Mouse (Mus musculus) heart, embryonic 14.5 days (tissue): ENCODE results near the gene Krtap12-1. TPM values are rescaled to one million over a fixed set of nuclear protein-coding genes. Genes with fewer than 3 reads are reported as not detected.
A peak's percentile ranks its signal among the peaks of the same experiment; 100 is the strongest.
"Not testable (repeated sequence)": the region's sequence is repeated elsewhere in the genome, so short reads cannot be mapped to it uniquely, and the experiment has no call there.

ENCODE experiments used
- ATAC-seq: fragments of 200-750 bp; cut with Nextera tagmentation; 2 replicates; pipeline ENCODE4 v1.8.0; 2017; ENCODE audit warnings: low read depth, moderate TSS enrichment; ENCODE audit not compliant: insufficient number of reproducible peaks, insufficient read depth, low FRiP score
- H3K27ac ChIP-seq, 2 experiments: fragments of 200-500 bp in 1 of 2; fragments of 300-500 bp in 1 of 2; sonication (generic) in 1 of 2; replicated peaks in 1 of 2; 2 replicates each; pipeline ENCODE4 v1.5.1; 2012 to 2014; ENCODE audit warnings: low read depth in 2 of 2, low read length in 2 of 2, control low read depth in 1 of 2, mild to moderate bottlenecking in 1 of 2, mixed read lengths in 1 of 2; ENCODE audit not compliant: control insufficient read depth in 1 of 2, insufficient read depth in 1 of 2
- H3K27me3 ChIP-seq: fragments of 300-500 bp; sonication (generic); 2 replicates; pipeline ENCODE4 v1.6.1; 2014; ENCODE audit warnings: mild to moderate bottlenecking, low read length, control low read depth; ENCODE audit not compliant: control insufficient read depth, insufficient read depth
- H3K36me3 ChIP-seq: fragments of 300-500 bp; sonication (generic); 2 replicates; pipeline ENCODE4 v1.6.1; 2014; ENCODE audit warnings: mild to moderate bottlenecking, control low read depth, low read length, mixed read lengths; ENCODE audit not compliant: control insufficient read depth, insufficient read depth
- H3K4me1 ChIP-seq, 2 experiments: fragments of 200-500 bp in 1 of 2; fragments of 300-500 bp in 1 of 2; sonication (generic) in 1 of 2; 2 replicates each; pipeline ENCODE4 v1.6.1; 2012 to 2014; ENCODE audit warnings: low read length in 2 of 2, control low read depth in 1 of 2, mixed read lengths in 1 of 2; ENCODE audit not compliant: control insufficient read depth in 2 of 2, insufficient read depth in 2 of 2
- H3K4me2 ChIP-seq: fragments of 300-500 bp; sonication (generic); 2 replicates; pipeline ENCODE4 v1.6.1; 2014; ENCODE audit warnings: mild to moderate bottlenecking, low read length
- H3K4me3 ChIP-seq, 2 experiments: fragments of 200-500 bp in 1 of 2; fragments of 300-500 bp in 1 of 2; sonication (generic) in 1 of 2; 2 replicates each; pipeline ENCODE4 v1.5.1; 2012 to 2014; ENCODE audit warnings: low read length in 2 of 2, mild to moderate bottlenecking in 2 of 2, control low read depth in 1 of 2, low read depth in 1 of 2, moderate library complexity in 1 of 2; ENCODE audit not compliant: control insufficient read depth in 1 of 2, insufficient read depth in 1 of 2
- H3K9ac ChIP-seq: fragments of 300-500 bp; sonication (generic); 2 replicates; pipeline ENCODE4 v1.6.1; 2014; ENCODE audit warnings: mild to moderate bottlenecking, low read length
- H3K9me3 ChIP-seq: fragments of 300-500 bp; sonication (generic); 2 replicates; pipeline ENCODE4 v1.6.1; 2016; ENCODE audit warnings: low read length, control low read depth; ENCODE audit not compliant: control insufficient read depth
- WGBS: fragments of 180-500 bp; shearing (Covaris S2); extraction: QIAGEN DNeasy Blood & Tissue Kit; methylation state at CpG from one replicate; pipeline ENCODE4 v1.1.7; 2014; 5-methylcytosine and 5-hydroxymethylcytosine counted together
- polyA plus RNA-seq: library from polyadenylated mRNA; unstranded; fragments of >200 nt; fragmentation: Nextera tagmentation; extraction: Ambion mirVana; gene quantifications from 2 replicates; pipeline ENCODE4 v1.2.1, GENCODE M21; 2014

Krtap12-1 gene
- polyA plus RNA-seq, 1 experiment from 2014 or later = not detected

DNA sequence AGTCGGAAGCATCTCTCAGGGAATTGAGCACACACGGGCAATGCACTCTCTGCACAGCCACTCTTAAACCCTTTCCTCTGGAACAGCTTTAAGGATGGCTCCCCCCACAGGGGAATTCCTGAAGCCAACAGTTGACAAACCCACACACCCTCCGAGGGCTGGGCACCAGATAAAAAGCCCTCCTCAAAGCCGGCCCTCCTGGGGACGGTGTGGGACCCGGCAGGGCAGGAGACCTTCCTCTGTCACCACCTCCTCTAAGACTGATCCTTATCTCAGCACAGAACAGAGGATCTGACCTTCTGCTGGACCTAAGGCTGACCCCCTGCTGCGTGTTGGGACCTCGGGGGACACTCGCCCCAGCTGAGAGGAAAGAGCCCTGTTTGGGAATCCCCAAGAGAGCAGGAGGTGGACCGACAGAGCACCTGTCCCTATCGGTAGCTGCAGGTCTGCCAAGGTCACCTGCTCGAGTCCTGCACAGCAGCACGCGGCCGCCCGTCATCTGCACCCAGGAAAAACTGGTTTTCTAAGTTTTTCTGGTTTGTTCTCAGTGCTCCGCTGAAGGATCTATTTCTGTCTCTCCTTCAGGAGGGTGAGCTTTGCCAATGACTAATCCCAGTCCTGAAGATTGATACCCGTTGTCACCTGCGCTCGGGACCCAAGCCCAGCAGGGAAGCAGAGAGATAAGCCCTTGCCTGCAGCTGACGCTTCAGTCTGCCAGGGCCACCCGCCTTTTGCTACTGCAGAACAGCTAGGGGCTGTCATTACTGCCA, 34.3 kb upstream of the Krtap12-1 start, which contains the start of gene Tspear:
Gene Tspear (plus strand): TSS at position 675 of the 770 bp plus-strand sequence.
- H3K4me2 ChIP-seq = peak within 1 kb of the TSS; percentile 36
- no peak within 1 kb of the TSS for H3K27ac ChIP-seq
- no peaks in the 10 kb centered on the region for H3K36me3 ChIP-seq
- no peaks in the 10 kb centered on the region for H3K9me3 ChIP-seq
- ATAC-seq = no peak
- H3K9ac ChIP-seq = no peak within 1 kb of the TSS
- 1% methylated on average over 22 of the region's 22 CpGs for WGBS
- H3K4me3 ChIP-seq = no peak within 1 kb of the TSS
- peaks cover 4 to 8% of the 10 kb centered on the region in 2 experiments; a peak in 2 of 4 replicates for H3K4me1 ChIP-seq
- peaks cover 69% of the 10 kb centered on the region for H3K27me3 ChIP-seq

- Histone ChIP-seq H3K9ac (no peak overlapping the region), H3K9me3 (no peaks in the 10 kb centered on the region), H3K4me3 (no peak overlapping the region), H3K27me3 (peaks cover 68% of the 10 kb centered on the region), H3K4me2 (no peak overlapping the region), H3K36me3 (no peaks in the 10 kb centered on the region), H3K27ac (no peak overlapping the region), H3K4me1 (peaks cover 4 to 8% of the 10 kb centered on the region in 2 experiments; a peak in 2 of 4 replicates)
- no peak for ATAC-seq
- 29% methylated on average over 10 of the region's 10 CpGs for whole genome bisulfite sequencing
Measured at GRCm38 (mm10) chr10:77687021-77687420, 33.4 kb upstream of the Krtap12-1 start.

GRCm38 (mm10) chr10:77690356-77690807, 30.0 kb upstream of the Krtap12-1 start, which contains the start of gene Gm19402:
Gene Gm19402 (minus strand): TSS chr10:77690757.
- WGBS = 73% methylated on average over 3 of the region's 3 CpGs
- ATAC-seq, H3K4me1 ChIP-seq: not testable (repeated sequence)

GRCm38 (mm10) chr10:77697133-77697532, 23.3 kb upstream of the Krtap12-1 start, which contains the start of gene Gm9508:
Gene Gm9508 (minus strand): TSS chr10:77697233.
- Histone ChIP-seq H3K9me3 (peaks cover 7% of the 10 kb centered on the region; the same call in 1 of the 2 replicates), H3K27me3 (0 out of 2 replicates have a peak, but pooled peaks cover 4% of the 10 kb centered on the region), H3K4me2 (no peak within 1 kb of the TSS), H3K9ac (no peak within 1 kb of the TSS), H3K36me3 (no peaks in the 10 kb centered on the region), H3K27ac (no peak within 1 kb of the TSS), H3K4me1 (no peaks in the 10 kb centered on the region), H3K4me3 (no peak within 1 kb of the TSS)
- ATAC-seq = no peak
- WGBS = 30% methylated on average over 4 of the region's 4 CpGs

More at GRCm38 (mm10) chr10:77690356-77690807, 30.0 kb upstream of the Krtap12-1 start, which contains the start of gene Gm19402:
- not testable (repeated sequence) for H3K36me3 ChIP-seq, H3K4me2 ChIP-seq, H3K9me3 ChIP-seq, H3K27ac ChIP-seq, H3K4me3 ChIP-seq, H3K9ac ChIP-seq
- peaks cover 44% of the 10 kb centered on the region for H3K27me3 ChIP-seq

DNA sequence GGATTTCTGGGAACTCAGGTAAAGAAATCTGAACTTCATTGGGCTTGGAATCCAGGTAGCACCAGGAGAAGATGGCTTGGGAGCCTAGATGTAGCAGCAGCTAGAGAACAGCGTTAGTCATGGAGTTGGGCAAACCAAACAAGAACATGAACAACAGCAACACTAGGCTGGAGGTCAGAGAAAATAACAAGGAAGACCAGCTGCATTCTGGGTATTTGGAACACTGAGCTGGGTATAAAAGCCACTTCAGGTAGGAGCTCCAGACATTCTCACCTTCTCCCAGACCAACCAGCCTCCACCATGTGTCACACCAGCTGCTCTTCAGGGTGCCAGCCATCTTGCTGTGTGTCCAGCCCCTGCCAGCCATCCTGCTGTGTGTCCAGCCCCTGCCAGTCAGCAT, 14.1 kb upstream of the Krtap12-1 start, which contains the start of gene Gm10272:
Gene Gm10272 (plus strand): TSS at position 301 of the 400 bp plus-strand sequence.
- Histone ChIP-seq H3K27ac (no peak within 1 kb of the TSS), H3K4me3 (no peak within 1 kb of the TSS), H3K9me3 (peaks cover 4% of the 10 kb centered on the region; the same call in 1 of the 2 replicates), H3K4me2 (no peak within 1 kb of the TSS), H3K4me1 (no peaks in the 10 kb centered on the region), H3K27me3 (no peaks in the 10 kb centered on the region), H3K9ac (no peak within 1 kb of the TSS), H3K36me3 (no peaks in the 10 kb centered on the region)
- 86% methylated on average over 1 of the region's 1 CpGs for WGBS
- ATAC-seq = no peak

DNA sequence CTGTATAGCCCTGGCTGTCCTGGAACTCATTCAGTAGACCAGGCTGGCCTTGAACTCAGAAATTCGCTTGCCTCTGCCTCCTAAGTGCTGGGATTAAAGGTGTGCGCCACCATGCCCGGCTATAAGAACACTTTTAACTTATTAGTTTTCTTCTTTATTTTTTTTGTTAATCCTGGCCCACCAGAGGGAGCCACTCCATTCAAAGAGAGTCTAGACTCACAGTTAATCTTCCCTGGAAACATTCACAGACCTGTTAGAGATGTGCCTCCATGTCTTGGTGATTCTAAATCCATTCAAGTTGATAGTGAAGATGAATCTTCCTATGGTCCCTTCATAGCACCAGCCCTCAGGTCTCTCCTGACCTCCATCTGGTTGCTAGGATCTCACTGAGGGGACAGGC, 10.6 kb upstream of the Krtap12-1 start:
- H3K27me3 ChIP-seq = no peaks in the 10 kb centered on the region
- H3K4me2 ChIP-seq = no peak overlapping the region
- no peak overlapping the region for H3K9ac ChIP-seq
- H3K4me3 ChIP-seq = no peak overlapping the region
- no peak overlapping the region for H3K27ac ChIP-seq
- WGBS = 70% methylated on average over 3 of the region's 3 CpGs
- peaks cover 3% of the 10 kb centered on the region; the same call in 1 of the 2 replicates for H3K9me3 ChIP-seq
- H3K4me1 ChIP-seq = no peaks in the 10 kb centered on the region
- no peak for ATAC-seq
- H3K36me3 ChIP-seq = no peaks in the 10 kb centered on the region

DNA sequence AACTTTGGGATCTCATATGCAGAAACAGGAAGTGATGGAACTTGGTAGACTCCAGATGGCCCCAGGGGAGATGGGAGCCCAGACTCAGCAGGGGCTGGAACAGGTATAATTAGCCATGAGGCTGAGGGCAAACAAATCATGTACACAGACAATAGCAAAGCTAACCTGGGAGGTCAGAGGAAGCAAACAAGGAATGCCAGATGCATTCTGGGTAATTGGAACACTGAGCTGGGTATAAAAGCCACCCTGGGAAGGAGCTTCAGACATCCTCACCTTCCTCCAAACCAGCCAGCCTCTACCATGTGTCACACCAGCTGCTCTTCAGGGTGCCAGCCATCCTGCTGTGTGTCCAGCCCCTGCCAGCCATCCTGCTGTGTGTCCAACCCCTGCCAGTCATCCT, 9.2 kb upstream of the Krtap12-1 start, which contains the start of gene Gm10024:
Gene Gm10024 (plus strand): TSS at position 301 of the 400 bp plus-strand sequence.
- not testable (repeated sequence) for H3K4me1 ChIP-seq, H3K27ac ChIP-seq, H3K4me2 ChIP-seq, H3K9ac ChIP-seq, H3K36me3 ChIP-seq, ATAC-seq, H3K27me3 ChIP-seq, H3K4me3 ChIP-seq, H3K9me3 ChIP-seq
